Mouse (Mus musculus) common myeloid progenitor, adult 5-6 weeks (primary cell): Measurements from ENCODE around the gene Rrp36. TPM values are rescaled to one million over a fixed set of nuclear protein-coding genes. Genes with fewer than 3 reads are reported as not detected.
A peak's percentile ranks its signal among the peaks of the same experiment; 100 is the strongest.

Experiments
- ATAC-seq: replicated peaks from 2 replicates; pipeline ENCODE4 v1.8.0; 2016; ENCODE audit warnings: low read depth, mild to moderate bottlenecking, moderate TSS enrichment, inconsistent platforms; ENCODE audit not compliant: poor library complexity, severe bottlenecking
- total RNA-seq: library from RNA; stranded (forward); fragments of 200-1000, 187-1606 nt; gene quantifications from 2 replicates; pipeline ENCODE4 v1.2.3, GENCODE M21; 2017

Rrp36 gene
- total RNA-seq, 1 experiment from 2014 or later = 46.2 TPM

DNA sequence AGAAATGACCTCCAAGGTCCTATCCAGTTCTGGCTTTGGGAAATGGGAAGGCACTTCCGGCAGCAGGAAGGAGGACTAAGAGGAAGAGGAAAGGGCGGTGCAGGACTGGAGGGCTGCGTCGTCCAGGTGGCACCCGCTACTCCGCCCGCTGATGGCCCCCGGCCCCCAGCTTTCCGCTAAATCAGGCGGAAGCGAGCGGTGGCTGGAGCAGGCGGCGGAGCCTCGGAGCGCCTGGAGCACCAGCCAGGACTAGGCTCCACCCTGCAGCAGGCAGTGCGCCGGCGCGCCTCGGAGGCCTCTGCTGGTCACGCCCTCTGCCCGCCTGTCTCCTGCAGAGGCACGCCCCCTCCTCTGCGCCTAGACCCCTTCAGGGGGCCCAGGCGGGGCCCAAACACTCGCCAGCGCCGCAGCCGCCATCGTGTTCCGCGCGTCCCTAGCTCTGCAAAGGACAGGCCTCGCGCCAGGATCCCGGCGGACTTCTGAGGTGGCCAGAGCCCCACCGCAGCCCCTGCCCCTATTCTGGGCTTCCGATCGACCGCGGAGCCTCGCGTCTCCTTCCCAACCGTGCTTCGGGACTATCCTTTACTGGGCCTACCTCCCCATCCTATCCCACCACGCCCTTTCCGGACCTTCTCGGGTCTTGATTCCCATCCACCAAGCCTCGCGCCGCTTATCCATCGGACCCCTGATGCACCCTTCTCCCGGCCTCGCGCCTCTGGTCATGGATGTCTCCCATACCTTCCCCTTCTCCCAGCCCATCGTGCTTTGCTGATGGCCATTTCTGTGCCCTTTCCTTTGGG lies 23.7 kb downstream of the Rrp36 start, which contains the start of gene Cul7:
TSS of gene Cul7 (plus strand) at position 106 of the 800 bp plus-strand sequence.
- ATAC-seq = peak; percentile 75

- ATAC-seq = no peak
These were observed 24.3 kb downstream of the Rrp36 start for GRCm38 (mm10) chr17:46649811-46650210.

DNA sequence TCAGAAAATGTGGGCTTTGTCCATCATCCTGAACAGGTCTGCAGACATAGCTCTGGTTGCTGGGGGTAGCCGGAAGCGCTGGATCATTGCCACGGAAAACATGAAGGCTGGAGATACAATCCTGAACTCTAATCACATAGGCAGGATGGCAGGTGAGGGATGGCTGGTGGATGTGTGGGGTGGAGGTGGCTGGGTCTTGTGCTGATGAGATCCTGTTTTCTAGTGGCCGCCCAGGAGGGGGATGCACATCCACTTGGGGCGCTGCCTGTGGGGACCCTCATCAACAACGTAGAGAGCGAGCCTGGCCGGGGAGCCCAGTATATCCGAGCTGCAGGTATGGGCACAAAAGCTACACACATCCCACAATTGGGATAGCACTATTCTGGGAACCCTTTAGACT lies 25.7 kb downstream of the Rrp36 start:
- ATAC-seq = no peak

- ATAC-seq = no peak
These were observed 26.9 kb downstream of the Rrp36 start for GRCm38 (mm10) chr17:46647279-46647678.

GRCm38 (mm10) chr17:46646322-46646662 lies 27.9 kb downstream of the Rrp36 start:
- no peak for ATAC-seq

- peak; percentile 82 for ATAC-seq
These were observed 28.4 kb downstream of the Rrp36 start, which contains the start of the genes Klc4 and Mrpl2 for GRCm38 (mm10) chr17:46645561-46646321. Klc4 (minus strand) TSS chr17:46646022. Mrpl2 (plus strand) TSS chr17:46646229.

DNA sequence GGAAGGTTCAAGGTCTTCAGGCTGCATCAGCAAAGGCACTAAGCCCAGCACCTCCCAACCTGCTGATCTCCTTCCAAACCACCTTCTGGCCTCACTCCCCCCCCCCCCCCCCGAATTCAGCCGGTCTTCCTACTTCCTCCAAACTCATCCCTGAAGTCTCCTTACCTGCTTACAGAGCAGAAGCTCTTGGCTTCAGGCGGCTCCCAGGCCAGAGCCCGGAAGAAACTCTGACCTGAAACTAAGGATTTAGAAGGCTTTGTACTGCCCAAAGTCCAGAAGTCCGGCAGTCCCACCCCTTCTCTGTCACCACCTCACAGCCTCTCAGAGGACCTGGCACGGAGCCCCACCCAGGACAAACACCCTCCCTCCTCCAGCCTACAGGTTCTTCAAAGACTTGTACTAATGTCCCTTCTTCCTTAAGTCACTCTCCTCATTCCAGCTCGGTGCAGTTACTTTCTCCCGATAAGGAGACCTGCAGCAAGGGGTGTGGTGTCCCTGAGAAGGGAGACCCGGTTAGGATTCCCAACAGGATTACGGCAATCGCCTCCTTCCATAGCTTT lies 29.2 kb downstream of the Rrp36 start:
- no peak for ATAC-seq

DNA sequence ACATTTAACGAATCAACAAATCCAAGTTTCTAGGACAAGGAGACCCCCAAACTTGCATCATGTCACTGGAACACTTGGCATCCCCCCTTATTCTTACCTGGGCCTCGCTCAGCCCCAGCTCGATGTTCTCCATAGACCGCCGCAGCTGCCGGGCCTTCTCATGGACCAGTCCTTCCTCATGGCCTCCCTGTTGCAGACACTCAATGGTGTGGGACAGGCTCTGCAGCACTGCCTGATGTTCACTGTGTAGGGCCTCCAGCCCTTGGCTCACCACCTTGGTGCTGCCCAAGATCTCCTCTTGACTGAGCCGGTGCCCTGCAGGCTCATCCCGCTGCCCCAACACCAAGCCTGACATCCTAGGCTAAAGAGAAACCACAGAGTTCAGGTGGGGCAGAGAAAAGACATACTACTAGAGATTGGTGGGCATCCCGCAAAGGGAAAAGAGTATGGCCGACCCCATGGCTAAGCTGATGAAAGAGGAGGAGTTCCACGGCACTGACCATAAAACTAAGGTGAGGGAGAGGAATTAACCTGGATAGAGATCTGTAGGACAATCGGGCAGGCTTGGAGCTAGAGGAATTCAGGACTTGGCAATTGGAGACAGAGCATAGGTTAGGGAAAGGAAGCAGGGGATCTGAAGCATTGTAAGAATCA lies 29.9 kb downstream of the Rrp36 start:
- ATAC-seq = no peak

GRCm38 (mm10) chr17:46642060-46642459 lies 32.1 kb downstream of the Rrp36 start:
- ATAC-seq = no peak

- ATAC-seq = peak; percentile 72
These were observed 34.2 kb downstream of the Rrp36 start for GRCm38 (mm10) chr17:46639929-46640328.

- ATAC-seq = peak; percentile 61
These were observed 37.2 kb downstream of the Rrp36 start for GRCm38 (mm10) chr17:46636831-46637523.

- ATAC-seq = peak; percentile 23; the same call in 1 of the 2 replicates
These were observed 44.3 kb downstream of the Rrp36 start for GRCm38 (mm10) chr17:46629685-46630441.

- peak; percentile 36 for ATAC-seq
These were observed 45.1 kb downstream of the Rrp36 start, which contains the start of gene Ptk7 for GRCm38 (mm10) chr17:46628791-46629684. Ptk7 (minus strand) TSS chr17:46629504.

DNA sequence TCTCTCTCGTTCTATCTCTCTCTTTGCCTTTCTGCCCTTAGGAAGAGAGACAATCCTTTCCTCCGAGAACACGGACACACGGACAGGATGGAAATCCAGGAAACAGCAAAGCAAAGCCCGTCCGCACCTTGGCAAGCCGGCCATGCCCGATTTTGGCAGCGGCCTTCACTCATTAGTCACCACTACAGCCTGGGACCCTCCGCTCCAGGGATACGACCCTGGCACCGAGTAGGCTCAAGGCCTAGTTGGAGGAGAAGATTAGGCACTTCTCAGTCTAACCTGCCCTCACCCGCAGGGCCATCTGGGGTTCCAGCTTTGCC lies 45.7 kb downstream of the Rrp36 start:
- no peak for ATAC-seq

DNA sequence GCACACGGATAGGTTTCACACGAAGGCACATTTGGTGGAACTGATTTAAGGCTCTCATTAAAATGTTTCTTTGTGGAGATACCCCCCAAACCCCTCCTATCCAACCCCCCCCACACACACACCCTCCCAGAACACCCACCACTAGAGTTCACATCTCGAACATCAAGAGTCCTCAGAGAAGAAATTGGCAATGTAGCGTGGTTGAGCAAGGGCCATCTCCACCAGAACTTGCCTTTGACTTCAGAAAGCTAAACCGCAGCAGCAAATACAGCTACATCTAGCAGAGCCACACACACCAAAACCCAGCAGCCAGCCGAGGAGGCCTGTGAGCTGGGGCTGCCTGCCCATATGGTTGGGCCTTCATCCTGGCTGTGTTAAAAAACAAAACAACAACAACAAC lies 46.7 kb downstream of the Rrp36 start:
- no peak for ATAC-seq

- peak; percentile 2; the same call in 1 of the 2 replicates for ATAC-seq
These were observed 49.6 kb downstream of the Rrp36 start for GRCm38 (mm10) chr17:46624598-46624997.

DNA sequence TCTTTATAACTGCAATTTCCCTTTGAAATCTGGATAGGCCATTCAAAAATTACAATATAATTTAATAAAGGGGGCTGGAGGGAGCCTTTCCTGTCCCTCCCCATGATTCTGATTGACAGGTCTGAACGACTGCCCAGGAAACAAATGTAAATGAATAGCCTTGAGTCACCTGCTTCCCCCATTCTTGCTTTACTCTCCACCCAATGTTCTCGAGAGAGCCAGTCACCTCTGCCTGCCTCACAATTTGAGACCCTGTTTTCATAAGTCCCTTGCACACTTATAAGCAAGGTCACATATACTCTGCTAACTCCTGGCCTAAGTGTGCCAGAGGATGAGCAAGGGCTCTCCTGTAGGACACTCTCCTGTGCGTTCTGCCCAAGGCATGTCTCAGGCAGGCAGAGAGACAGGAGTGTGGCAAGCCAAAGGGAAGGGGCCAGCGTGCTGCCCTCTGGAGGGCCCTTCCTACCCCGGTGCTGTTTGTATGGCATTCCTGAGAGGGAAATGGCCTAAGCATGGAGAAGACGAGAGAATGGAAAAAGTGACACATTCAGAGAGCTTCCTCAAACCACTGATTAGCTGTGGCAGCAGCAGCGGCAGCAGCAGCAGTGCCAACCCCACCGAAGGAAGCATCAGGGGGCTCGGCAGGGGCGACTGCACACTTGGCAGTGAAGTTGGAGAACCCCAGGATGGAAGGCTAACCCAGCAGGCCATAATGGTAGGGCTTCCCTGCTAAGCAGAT lies 50.2 kb downstream of the Rrp36 start:
- peak; percentile 27 for ATAC-seq
